ENCODE assay signal across 8 mouse cellular contexts in genomic region chr2:84826488-84827282, GRCm38 (mm10). TPM values are rescaled to one million over a fixed set of nuclear protein-coding genes. Genes with fewer than 3 reads are reported as not detected.
DNase-seq lines count a peak whose midpoint lies in the region; ATAC-seq lines count a peak whose summit lies in the region.

TSS of gene Timm10 (plus strand) at chr2:84826997.

- under 1% methylated on average over 34 of the region's 34 CpGs for WGBS in intestine, embryonic 14.5 days

- intact Hi-C loops in left cerebral cortex, postnatal 14 days (cut with DNase I), result loop anchor here (2.0 kb wide), 1 partner anchor 210 kb away; the partner anchor contains the start of genes P2rx3 and Ssrp1

- H3K4me1 ChIP-seq in intestine, embryonic 14.5 days (replicated peaks; ENCODE audit: control insufficient read depth, insufficient read depth, low read length), result peaks cover 8% of the 10 kb centered on the region; the same call in 1 of the 2 replicates

- peak; percentile 67 to 70 for DNase-seq in adrenal gland, adult 18-20 months (ENCODE audit: low spot score in 2 of 2)
- peak; percentile 94 for DNase-seq in embryo, embryonic 11 days
- DNase-seq in gastrocnemius, postnatal 25 days, result peak; percentile 87
- DNase-seq in intestine, embryonic 14.5 days (ENCODE audit: low spot score), result peak; percentile 88
- peak; percentile 91 to 96 for DNase-seq in left cerebral cortex, postnatal 14 days (ENCODE audit: low spot score in 2 of 2)
- DNase-seq in mesoderm, embryonic 11.5 days (ENCODE audit: low read depth, low spot score), result peak; percentile 94
- DNase-seq in right cerebral cortex, postnatal 36 days (ENCODE audit: low spot score in 2 of 2), result peak; percentile 87 to 93
- peak; percentile 90 for DNase-seq in yolk sac, embryonic 10.5 days (ENCODE audit: low spot score)

- H3K4me2 ChIP-seq in intestine, embryonic 14.5 days (ENCODE audit: low read length), result peak within 1 kb of the TSS; percentile 98

- H3K9me3 ChIP-seq in intestine, embryonic 14.5 days (ENCODE audit: control insufficient read depth, low read length), result no peaks in the 10 kb centered on the region

- H3K36me3 ChIP-seq in intestine, embryonic 14.5 days (ENCODE audit: control insufficient read depth, insufficient read depth, low read length), result peaks cover 9% of the 10 kb centered on the region

- ATAC-seq in intestine, embryonic 14.5 days (replicated peaks; ENCODE audit: low FRiP score, low TSS enrichment, low read depth), result peak; percentile 91

- H3K9ac ChIP-seq in intestine, embryonic 14.5 days (ENCODE audit: low read length), result peak within 1 kb of the TSS; percentile 72

- no peaks in the 10 kb centered on the region for H3K27me3 ChIP-seq in intestine, embryonic 14.5 days (replicated peaks; ENCODE audit: control insufficient read depth, insufficient read depth, low read length)

- peak within 1 kb of the TSS; percentile 99 for H3K4me3 ChIP-seq in intestine, embryonic 14.5 days (ENCODE audit: low read depth, low read length)

- H3K27ac ChIP-seq in intestine, embryonic 14.5 days (ENCODE audit: low read depth), result peak within 1 kb of the TSS; percentile 16; the same call in 1 of the 2 replicates

RNA-seq across cellular contexts. Expression of gene Timm10, which starts in this region (rescaled TPM):
- total RNA-seq in adrenal gland, adult 18-20 months (2021), result 10 to 100 TPM; 45.8 to 59.0 TPM
- 10 to 100 TPM; 49.3 to 51.3 TPM for total RNA-seq in gastrocnemius, postnatal 25 days (2021)
- polyA plus RNA-seq in intestine, embryonic 14.5 days (2014; fragmentation: Nextera tagmentation; extraction: Ambion mirVana), result 73.7 and 75.5 TPM in 2 replicates
- total RNA-seq in left cerebral cortex, postnatal 14 days (2021), result 10 to 100 TPM; 59.7 to 63.5 TPM

Comparison
In these comparisons a context has a peak if more than half of its experiments do, and no peak if none do; other contexts are left out.
1. Peak in every context shown above with its lines: DNase-seq, ATAC-seq, H3K4me3 ChIP-seq and H3K27ac ChIP-seq.